Mouse (Mus musculus): ENCODE measurements around the gene Ddx20.
A peak's percentile ranks its signal among the peaks of the same experiment; 100 is the strongest.

Ddx20 gene

GRCm38 (mm10) chr3:105687324-105688060, at the start of gene Ddx20:
Ddx20 (minus strand) TSS chr3:105687574.
- peak; percentile 92 for ATAC-seq (ENCODE audit: low TSS enrichment)

GRCm38 (mm10) chr3:105737070-105737469, 49.7 kb upstream of the Ddx20 start:
- ATAC-seq (ENCODE audit: low TSS enrichment) = no peak

GRCm38 (mm10) chr3:105736148-105736547, 48.8 kb upstream of the Ddx20 start:
- no peak for ATAC-seq (ENCODE audit: low TSS enrichment)

GRCm38 (mm10) chr3:105735285-105735684, 47.9 kb upstream of the Ddx20 start:
- ATAC-seq (ENCODE audit: low TSS enrichment) = no peak

GRCm38 (mm10) chr3:105733538-105733937, 46.2 kb upstream of the Ddx20 start:
- ATAC-seq (ENCODE audit: low TSS enrichment) = no peak

- ATAC-seq (ENCODE audit: low TSS enrichment) = no peak
Measured at GRCm38 (mm10) chr3:105732360-105732759, 45.0 kb upstream of the Ddx20 start.

GRCm38 (mm10) chr3:105726037-105726436, 38.7 kb upstream of the Ddx20 start:
- no peak; the same call in 1 of the 2 replicates for ATAC-seq (ENCODE audit: low TSS enrichment)

GRCm38 (mm10) chr3:105722510-105722909, 35.1 kb upstream of the Ddx20 start:
- ATAC-seq (ENCODE audit: low TSS enrichment) = no peak

GRCm38 (mm10) chr3:105721681-105722201, 34.4 kb upstream of the Ddx20 start:
- ATAC-seq (ENCODE audit: low TSS enrichment) = no peak

GRCm38 (mm10) chr3:105720514-105720913, 33.1 kb upstream of the Ddx20 start:
- peak; percentile 2; the same call in 1 of the 2 replicates for ATAC-seq (ENCODE audit: low TSS enrichment)

- ATAC-seq (ENCODE audit: low TSS enrichment) = peak; percentile 19; the same call in 1 of the 2 replicates
Measured at GRCm38 (mm10) chr3:105719979-105720378, 32.6 kb upstream of the Ddx20 start.

GRCm38 (mm10) chr3:105718746-105719145, 31.4 kb upstream of the Ddx20 start:
- 0 out of 2 replicates have a peak, but pooled peaks have one; percentile 13 for ATAC-seq (ENCODE audit: low TSS enrichment)

- peak; percentile 3; the same call in 1 of the 2 replicates for ATAC-seq (ENCODE audit: low TSS enrichment)
Measured at GRCm38 (mm10) chr3:105717856-105718555, 30.6 kb upstream of the Ddx20 start.

GRCm38 (mm10) chr3:105716353-105717000, 29.1 kb upstream of the Ddx20 start:
- ATAC-seq (ENCODE audit: low TSS enrichment) = peak; percentile 8

- ATAC-seq (ENCODE audit: low TSS enrichment) = no peak
Measured at GRCm38 (mm10) chr3:105714820-105715167, 27.4 kb upstream of the Ddx20 start.

- ATAC-seq (ENCODE audit: low TSS enrichment) = no peak
Measured at GRCm38 (mm10) chr3:105714091-105714819, 26.9 kb upstream of the Ddx20 start.

- peak; percentile 21; the same call in 1 of the 2 replicates for ATAC-seq (ENCODE audit: low TSS enrichment)
Measured at GRCm38 (mm10) chr3:105712827-105713226, 25.5 kb upstream of the Ddx20 start.

GRCm38 (mm10) chr3:105711741-105712140, 24.4 kb upstream of the Ddx20 start:
- no peak for ATAC-seq (ENCODE audit: low TSS enrichment)

GRCm38 (mm10) chr3:105710246-105710645, 22.9 kb upstream of the Ddx20 start:
- ATAC-seq (ENCODE audit: low TSS enrichment) = no peak

GRCm38 (mm10) chr3:105707590-105707989, 20.2 kb upstream of the Ddx20 start:
- no peak for ATAC-seq (ENCODE audit: low TSS enrichment)

GRCm38 (mm10) chr3:105706366-105707020, 19.1 kb upstream of the Ddx20 start:
- ATAC-seq (ENCODE audit: low TSS enrichment) = peak; percentile 51
